Mouse (Mus musculus): Measurements from ENCODE around the gene Itga8.

Gene Itga8

GRCm38 (mm10) chr2:12090993-12091392 lies 210.7 kb downstream of the Itga8 start:
- DNase-seq (ENCODE audit: low spot score in 2 of 2), result no peak

- DNase-seq (ENCODE audit: low spot score in 2 of 2), result no peak
These were observed 216.2 kb downstream of the Itga8 start for GRCm38 (mm10) chr2:12085492-12085891.

GRCm38 (mm10) chr2:12084341-12084740 lies 217.4 kb downstream of the Itga8 start:
- no peak for DNase-seq (ENCODE audit: low spot score in 2 of 2)

GRCm38 (mm10) chr2:12077266-12077891 lies 224.3 kb downstream of the Itga8 start:
- DNase-seq (ENCODE audit: low spot score in 2 of 2), result no peak

GRCm38 (mm10) chr2:12065669-12066399 lies 235.9 kb downstream of the Itga8 start:
- DNase-seq (ENCODE audit: low spot score in 2 of 2), result no peak

- no peak for DNase-seq (ENCODE audit: low spot score in 2 of 2)
These were observed 241.5 kb downstream of the Itga8 start for GRCm38 (mm10) chr2:12060034-12060723.

All from frontal cortex, postnatal 36 days (tissue).